Mouse (Mus musculus) neural tube, embryonic 15.5 days (tissue): ENCODE results near the gene Fam210b. TPM values are rescaled to one million over a fixed set of nuclear protein-coding genes. Genes with fewer than 3 reads are reported as not detected.

ENCODE experiments used
- ATAC-seq: fragments of 200-750 bp; cut with Nextera tagmentation; 2 replicates; pipeline ENCODE4 v1.8.0; 2017; ENCODE audit warnings: mild to moderate bottlenecking, moderate TSS enrichment, moderate library complexity; ENCODE audit not compliant: low FRiP score
- H3K27ac ChIP-seq: fragments of 300-500 bp; sonication (generic); replicated peaks from 2 replicates; pipeline ENCODE4 v1.5.1; 2015; ENCODE audit warnings: mild to moderate bottlenecking, inconsistent platforms
- H3K27me3 ChIP-seq: fragments of 300-500 bp; sonication (generic); replicated peaks from 2 replicates; pipeline ENCODE4 v1.6.1; 2015; ENCODE audit warnings: inconsistent platforms
- H3K36me3 ChIP-seq: fragments of 300-500 bp; sonication (generic); 2 replicates; pipeline ENCODE4 v1.6.1; 2015; ENCODE audit warnings: inconsistent platforms
- H3K4me1 ChIP-seq: fragments of 300-500 bp; sonication (generic); 2 replicates; pipeline ENCODE4 v1.6.1; 2015; ENCODE audit warnings: inconsistent platforms
- H3K4me2 ChIP-seq: fragments of 300-500 bp; sonication (generic); 2 replicates; pipeline ENCODE4 v1.6.1; 2015; ENCODE audit warnings: inconsistent platforms, mild to moderate bottlenecking, moderate library complexity
- H3K4me3 ChIP-seq: fragments of 300-500 bp; sonication (generic); replicated peaks from 2 replicates; pipeline ENCODE4 v1.5.1; 2015; ENCODE audit warnings: mild to moderate bottlenecking, inconsistent platforms
- H3K9ac ChIP-seq: fragments of 300-500 bp; sonication (generic); replicated peaks from 2 replicates; pipeline ENCODE4 v1.6.1; 2015; ENCODE audit warnings: mild to moderate bottlenecking, inconsistent platforms
- H3K9me3 ChIP-seq: fragments of 300-500 bp; sonication (generic); replicated peaks from 2 replicates; pipeline ENCODE4 v1.6.1; 2016; ENCODE audit warnings: inconsistent platforms
- WGBS: fragments of 180-500 bp; shearing (Covaris S2); methylation state at CpG from one replicate; pipeline ENCODE4 v1.1.7; 2015; ENCODE audit warnings: mixed read lengths; 5-methylcytosine and 5-hydroxymethylcytosine counted together
- polyA plus RNA-seq: library from polyadenylated mRNA; unstranded; fragments of >200 nt; fragmentation: Nextera tagmentation; extraction: Ambion mirVana; gene quantifications from 2 replicates; pipeline ENCODE4 v1.2.1, GENCODE M21; 2015

Gene Fam210b
- polyA plus RNA-seq, 1 experiment from 2014 or later: 18.7 TPM

DNA sequence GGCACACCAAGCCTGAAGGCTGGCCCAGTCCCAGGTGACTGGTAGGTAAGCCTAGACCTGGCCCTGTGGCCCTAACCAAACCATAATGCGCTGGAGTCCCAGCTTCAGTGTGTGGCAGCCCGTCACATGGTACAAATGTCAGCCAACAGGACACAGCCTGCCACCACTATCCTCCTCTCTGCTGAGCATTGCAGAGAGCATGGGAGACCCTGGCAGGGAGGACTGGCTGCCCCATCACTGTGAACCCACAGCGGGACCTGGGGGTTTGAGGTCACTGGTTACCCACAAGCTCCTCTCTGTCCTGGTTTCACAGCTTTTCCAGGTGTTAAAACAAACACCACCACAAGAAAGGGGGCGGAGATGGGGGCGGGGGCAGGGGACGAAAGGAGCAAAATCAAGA lies 45.0 kb downstream of the Fam210b start:
- WGBS: 44% methylated on average over 6 of the region's 6 CpGs
- no peak for ATAC-seq
- H3K27me3 ChIP-seq: no peaks in the 10 kb centered on the region
- H3K9me3 ChIP-seq: no peaks in the 10 kb centered on the region
- no peaks in the 10 kb centered on the region for H3K4me1 ChIP-seq
- no peak overlapping the region for H3K9ac ChIP-seq
- no peak overlapping the region for H3K4me3 ChIP-seq
- H3K36me3 ChIP-seq: no peaks in the 10 kb centered on the region
- no peak overlapping the region for H3K4me2 ChIP-seq
- H3K27ac ChIP-seq: no peak overlapping the region

GRCm38 (mm10) chr2:172392041-172392521 lies 46.7 kb downstream of the Fam210b start:
- WGBS: 74% methylated on average over 10 of the region's 10 CpGs
- Histone ChIP-seq H3K4me1 (no peaks in the 10 kb centered on the region), H3K27ac (no peak overlapping the region), H3K36me3 (no peaks in the 10 kb centered on the region), H3K4me2 (no peak overlapping the region), H3K9ac (no peak overlapping the region), H3K27me3 (no peaks in the 10 kb centered on the region), H3K4me3 (no peak overlapping the region), H3K9me3 (no peaks in the 10 kb centered on the region)
- ATAC-seq: no peak

- H3K27me3 ChIP-seq: no peaks in the 10 kb centered on the region
- ATAC-seq: no peak
- H3K4me3 ChIP-seq: no peak within 1 kb of the TSS
- H3K9ac ChIP-seq: no peak within 1 kb of the TSS
- H3K4me1 ChIP-seq: no peaks in the 10 kb centered on the region
- 37% methylated on average over 13 of the region's 13 CpGs for WGBS
- no peak within 1 kb of the TSS for H3K27ac ChIP-seq
- H3K4me2 ChIP-seq: no peak within 1 kb of the TSS
- H3K36me3 ChIP-seq: no peaks in the 10 kb centered on the region
- H3K9me3 ChIP-seq: no peaks in the 10 kb centered on the region
Observed at GRCm38 (mm10) chr2:172393391-172394051, 48.2 kb downstream of the Fam210b start, which contains the start of gene Cass4. TSS of gene Cass4 (plus strand) at chr2:172393794.

DNA sequence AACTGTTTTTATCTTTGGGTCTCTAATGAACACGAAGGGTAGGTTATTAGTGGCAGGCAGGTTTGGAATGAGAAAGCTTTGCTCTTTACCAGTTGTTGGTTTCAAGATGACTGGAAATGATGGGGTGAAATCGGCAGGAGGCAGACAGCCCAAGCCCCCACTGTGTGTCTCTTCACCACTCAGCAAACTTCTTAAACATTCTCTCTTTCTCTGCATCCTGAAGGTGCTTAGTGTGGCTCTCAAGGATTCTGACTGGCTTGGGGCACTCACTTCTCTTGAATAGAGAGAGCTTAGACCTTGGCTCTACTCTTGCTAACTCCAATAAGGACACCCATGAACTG lies 48.7 kb downstream of the Fam210b start:
- WGBS: 81% methylated on average over 2 of the region's 2 CpGs
- no peak overlapping the region for H3K4me2 ChIP-seq
- no peaks in the 10 kb centered on the region for H3K9me3 ChIP-seq
- no peak for ATAC-seq
- no peaks in the 10 kb centered on the region for H3K36me3 ChIP-seq
- H3K27ac ChIP-seq: no peak overlapping the region
- H3K9ac ChIP-seq: no peak overlapping the region
- no peaks in the 10 kb centered on the region for H3K27me3 ChIP-seq
- H3K4me3 ChIP-seq: no peak overlapping the region
- H3K4me1 ChIP-seq: no peaks in the 10 kb centered on the region

- Histone ChIP-seq H3K27ac (no peak overlapping the region), H3K4me2 (no peak overlapping the region), H3K9ac (no peak overlapping the region), H3K27me3 (no peaks in the 10 kb centered on the region), H3K4me3 (no peak overlapping the region), H3K9me3 (no peaks in the 10 kb centered on the region), H3K36me3 (no peaks in the 10 kb centered on the region), H3K4me1 (no peaks in the 10 kb centered on the region)
- WGBS: 66% methylated on average over 4 of the region's 4 CpGs
- ATAC-seq: no peak
Observed at GRCm38 (mm10) chr2:172394671-172395070, 49.3 kb downstream of the Fam210b start.

DNA sequence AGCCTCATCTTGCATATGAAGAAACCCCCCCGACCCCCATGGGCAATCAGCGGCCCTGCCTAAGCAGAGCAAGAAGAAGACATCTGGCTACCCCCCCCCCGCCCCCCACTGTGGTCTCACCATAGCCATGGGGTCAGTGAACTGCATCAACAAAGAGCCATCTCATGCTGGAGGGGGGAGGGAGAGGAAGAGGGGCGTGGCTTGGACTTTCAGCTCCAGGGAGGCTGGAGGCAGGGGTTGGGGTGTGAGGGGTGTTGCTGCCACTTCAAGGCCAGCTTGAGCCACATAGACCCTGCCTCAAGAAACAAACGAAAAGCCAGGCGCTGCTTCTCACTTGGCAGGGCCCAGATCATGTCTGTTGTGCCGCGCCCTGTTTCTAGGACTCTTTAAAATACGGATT lies 50.6 kb downstream of the Fam210b start:
- H3K27ac ChIP-seq: no peak overlapping the region
- WGBS: 48% methylated on average over 9 of the region's 9 CpGs
- no peak overlapping the region for H3K9ac ChIP-seq
- H3K9me3 ChIP-seq: no peaks in the 10 kb centered on the region
- H3K4me2 ChIP-seq: no peak overlapping the region
- H3K4me3 ChIP-seq: no peak overlapping the region
- H3K4me1 ChIP-seq: no peaks in the 10 kb centered on the region
- no peak for ATAC-seq
- H3K27me3 ChIP-seq: no peaks in the 10 kb centered on the region
- no peaks in the 10 kb centered on the region for H3K36me3 ChIP-seq

- Histone ChIP-seq H3K4me1 (no peaks in the 10 kb centered on the region), H3K9ac (no peak overlapping the region), H3K4me3 (no peak overlapping the region), H3K27ac (no peak overlapping the region), H3K9me3 (no peaks in the 10 kb centered on the region), H3K36me3 (no peaks in the 10 kb centered on the region), H3K27me3 (no peaks in the 10 kb centered on the region), H3K4me2 (no peak overlapping the region)
- WGBS: 28% methylated on average over 9 of the region's 9 CpGs
- no peak for ATAC-seq
Observed at GRCm38 (mm10) chr2:172399901-172400300, 54.5 kb downstream of the Fam210b start.

- Histone ChIP-seq H3K4me3 (no peak overlapping the region), H3K4me1 (no peaks in the 10 kb centered on the region), H3K4me2 (no peak overlapping the region), H3K9ac (no peak overlapping the region), H3K27me3 (no peaks in the 10 kb centered on the region), H3K36me3 (no peaks in the 10 kb centered on the region), H3K27ac (no peak overlapping the region), H3K9me3 (no peaks in the 10 kb centered on the region)
- no peak for ATAC-seq
- 76% methylated on average over 13 of the region's 13 CpGs for WGBS
Observed at GRCm38 (mm10) chr2:172401116-172401825, 55.9 kb downstream of the Fam210b start.

DNA sequence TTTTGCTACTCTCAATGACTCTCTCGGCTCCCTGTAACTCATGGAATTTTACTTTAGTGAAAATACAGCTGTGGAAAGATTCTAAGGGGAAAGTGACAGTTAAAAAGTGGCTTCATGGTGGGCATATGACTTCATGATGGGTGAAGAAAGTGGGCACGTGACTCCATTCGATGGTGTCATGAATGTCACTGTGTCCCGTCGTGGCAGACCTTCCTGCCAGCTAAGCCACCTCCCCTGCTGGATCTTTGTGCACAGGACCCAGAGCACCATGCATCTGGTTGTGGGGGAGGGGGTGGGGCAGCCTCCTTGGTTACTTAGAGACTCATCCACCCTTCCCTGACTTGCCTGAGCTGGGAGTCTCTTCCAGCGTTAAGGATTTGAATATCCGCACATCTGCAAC lies 58.9 kb downstream of the Fam210b start:
- Histone ChIP-seq H3K9me3 (no peaks in the 10 kb centered on the region), H3K4me2 (no peak overlapping the region), H3K27ac (no peak overlapping the region), H3K27me3 (no peaks in the 10 kb centered on the region), H3K4me3 (no peak overlapping the region), H3K36me3 (no peaks in the 10 kb centered on the region), H3K9ac (no peak overlapping the region), H3K4me1 (no peaks in the 10 kb centered on the region)
- ATAC-seq: no peak
- WGBS: 68% methylated on average over 7 of the region's 7 CpGs

- Histone ChIP-seq H3K4me3 (no peak overlapping the region), H3K9ac (no peak overlapping the region), H3K4me1 (no peaks in the 10 kb centered on the region), H3K36me3 (no peaks in the 10 kb centered on the region), H3K4me2 (no peak overlapping the region), H3K27me3 (no peaks in the 10 kb centered on the region), H3K27ac (no peak overlapping the region), H3K9me3 (no peaks in the 10 kb centered on the region)
- ATAC-seq: no peak
- WGBS: 78% methylated on average over 3 of the region's 3 CpGs
Observed at GRCm38 (mm10) chr2:172405011-172405410, 59.6 kb downstream of the Fam210b start.
